Mouse (Mus musculus) lung, postnatal 0 days (tissue): ENCODE measurements around the gene Top2a.

ENCODE experiments used
- CTCF ChIP-seq: IDR thresholded peaks from 2 replicates; pipeline ENCODE4 v1.5.1; 2016; ENCODE audit warnings: antibody characterized with exemption, mild to moderate bottlenecking
- EP300 ChIP-seq: IDR thresholded peaks from 2 replicates; pipeline ENCODE4 v1.6.1; 2016; ENCODE audit warnings: antibody characterized with exemption, mild to moderate bottlenecking, control low read depth

DNA sequence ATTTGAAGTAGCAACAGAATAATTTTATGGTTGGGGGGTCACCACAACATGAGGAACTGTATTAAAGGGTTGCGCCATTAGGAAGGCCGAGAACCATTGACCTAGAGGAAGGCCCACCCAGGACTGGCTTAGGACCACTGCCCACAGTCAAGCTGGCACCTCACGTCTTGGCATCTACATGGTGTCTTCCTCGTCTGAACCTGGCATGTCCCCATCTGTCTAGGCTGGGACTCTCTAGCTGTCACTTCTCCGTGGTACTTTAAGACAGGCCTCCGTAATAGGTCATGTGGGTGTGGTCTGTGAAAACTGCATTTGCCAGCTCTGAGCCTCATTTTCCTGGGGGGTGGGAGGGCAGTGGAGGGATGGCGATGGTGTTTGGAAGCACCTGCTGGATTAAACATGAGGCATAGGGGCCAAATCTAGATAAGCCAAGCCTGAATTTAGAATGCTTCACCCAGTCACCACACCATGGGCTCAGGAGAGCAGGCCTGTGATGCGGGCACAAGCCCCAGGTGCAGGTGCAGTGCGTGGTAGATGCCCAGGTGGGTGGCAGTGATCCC, 51.1 kb downstream of the Top2a start:
- TF ChIP-seq CTCF (no peak), EP300 (no peak)
